Mouse (Mus musculus) hindbrain, embryonic 16.5 days (tissue): Measurements from ENCODE around the gene Ascc1. TPM values are rescaled to one million over a fixed set of nuclear protein-coding genes. Genes with fewer than 3 reads are reported as not detected.
"Not testable (repeated sequence)": the region's sequence is repeated elsewhere in the genome, so short reads cannot be mapped to it uniquely, and the experiment has no call there.

Experiments
- ATAC-seq: fragments of 200-750 bp; cut with Nextera tagmentation; 2 replicates; pipeline ENCODE4 v1.8.0; 2017; ENCODE audit warnings: moderate TSS enrichment, moderate library complexity
- H3K27ac ChIP-seq: fragments of 300-500 bp; sonication (generic); 2 replicates; pipeline ENCODE4 v1.5.1; 2014; ENCODE audit warnings: low read depth, mild to moderate bottlenecking, control low read depth, low read length, moderate library complexity
- H3K27me3 ChIP-seq: fragments of 300-500 bp; sonication (generic); replicated peaks from 2 replicates; pipeline ENCODE4 v1.6.1; 2014; ENCODE audit warnings: low read length; ENCODE audit not compliant: control insufficient read depth, insufficient read depth
- H3K36me3 ChIP-seq: fragments of 300-500 bp; sonication (generic); 2 replicates; pipeline ENCODE4 v1.6.1; 2014; ENCODE audit warnings: mild to moderate bottlenecking, low read length, moderate library complexity, mixed read lengths; ENCODE audit not compliant: control insufficient read depth, insufficient read depth
- H3K4me1 ChIP-seq: fragments of 300-500 bp; sonication (generic); 2 replicates; pipeline ENCODE4 v1.6.1; 2014; ENCODE audit warnings: low read depth, low read length; ENCODE audit not compliant: control insufficient read depth, insufficient read depth
- H3K4me2 ChIP-seq: fragments of 300-500 bp; sonication (generic); 2 replicates; pipeline ENCODE4 v1.6.1; 2014; ENCODE audit warnings: mild to moderate bottlenecking, low read length, control low read depth, moderate library complexity
- H3K4me3 ChIP-seq: fragments of 300-500 bp; sonication (generic); 2 replicates; pipeline ENCODE4 v1.5.1; 2014; ENCODE audit warnings: mild to moderate bottlenecking, low read length, control low read depth, moderate library complexity
- H3K9ac ChIP-seq: fragments of 300-500 bp; sonication (generic); 2 replicates; pipeline ENCODE4 v1.6.1; 2014; ENCODE audit warnings: low read depth, mild to moderate bottlenecking, control low read depth, low read length, moderate library complexity
- H3K9me3 ChIP-seq: fragments of 300-500 bp; sonication (generic); 2 replicates; pipeline ENCODE4 v1.6.1; 2014; ENCODE audit warnings: mild to moderate bottlenecking, low read length, moderate library complexity; ENCODE audit not compliant: control insufficient read depth
- WGBS: fragments of 180-500 bp; shearing (Covaris S2); extraction: QIAGEN DNeasy Blood & Tissue Kit; methylation state at CpG from one replicate; pipeline ENCODE4 v1.1.7; 2014; 5-methylcytosine and 5-hydroxymethylcytosine counted together
- microRNA-seq: library from miRNA; unstranded; fragments of <30 nt; microRNA quantifications from one replicate; pipeline ENCODE4, GENCODE M21; 2017
- polyA plus RNA-seq: library from polyadenylated mRNA; unstranded; fragments of >200 nt; fragmentation: Nextera tagmentation; extraction: Ambion mirVana; gene quantifications from 2 replicates; pipeline ENCODE4 v1.2.1, GENCODE M21; 2015

The Ascc1 gene
- polyA plus RNA-seq, 1 experiment from 2014 or later, result 48.3 TPM

DNA sequence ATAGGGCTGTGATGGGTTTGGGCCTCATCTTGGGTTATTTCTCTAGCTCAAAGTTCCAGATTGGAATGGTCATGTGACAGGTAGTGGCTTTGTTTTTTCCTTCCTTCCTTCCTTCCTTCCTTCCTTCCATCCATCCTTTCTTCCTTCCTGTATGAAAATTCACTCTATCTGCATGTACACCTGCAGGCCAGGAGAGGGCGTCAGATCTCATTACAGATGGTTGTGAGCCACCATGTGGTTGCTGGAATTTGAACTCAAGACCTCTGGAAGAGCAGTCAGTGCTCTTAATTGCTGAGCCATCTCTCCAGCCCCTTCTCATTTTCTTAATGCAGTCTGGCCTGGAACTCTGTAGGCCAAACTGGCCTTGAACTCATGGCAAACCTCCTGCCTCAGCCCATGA lies 133.4 kb downstream of the Ascc1 start:
- not testable (repeated sequence) for H3K36me3 ChIP-seq, H3K27ac ChIP-seq, ATAC-seq, H3K4me3 ChIP-seq, H3K4me2 ChIP-seq, H3K9ac ChIP-seq, H3K9me3 ChIP-seq, H3K4me1 ChIP-seq, H3K27me3 ChIP-seq
- 48% methylated on average over 1 of the region's 1 CpGs for WGBS

DNA sequence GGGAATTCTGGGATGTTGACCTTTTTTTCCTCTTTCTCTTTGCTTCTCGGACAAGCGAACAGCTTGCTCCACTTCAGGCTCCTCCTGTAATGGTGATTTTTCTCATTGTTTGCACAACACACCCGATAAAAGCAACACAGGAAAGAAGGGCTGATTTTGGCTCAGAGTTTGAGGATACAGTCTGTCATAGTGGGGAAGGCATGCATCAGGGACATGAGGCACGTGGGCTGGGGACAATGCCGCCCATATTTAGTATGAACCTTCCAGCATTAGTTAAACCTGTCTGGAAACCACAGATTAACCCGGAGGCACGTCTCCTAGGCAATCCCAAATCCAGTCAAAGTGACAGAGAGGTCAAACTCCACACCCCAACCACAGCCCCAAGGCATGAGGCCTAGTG lies 134.3 kb downstream of the Ascc1 start:
- Histone ChIP-seq H3K9ac (no peak overlapping the region), H3K9me3 (no peaks in the 10 kb centered on the region), H3K4me3 (no peak overlapping the region), H3K27me3 (no peaks in the 10 kb centered on the region), H3K4me2 (no peak overlapping the region), H3K4me1 (no peaks in the 10 kb centered on the region), H3K36me3 (no peaks in the 10 kb centered on the region), H3K27ac (no peak overlapping the region; the same call in 1 of the 2 replicates)
- WGBS, result 77% methylated on average over 7 of the region's 7 CpGs
- no peak for ATAC-seq

DNA sequence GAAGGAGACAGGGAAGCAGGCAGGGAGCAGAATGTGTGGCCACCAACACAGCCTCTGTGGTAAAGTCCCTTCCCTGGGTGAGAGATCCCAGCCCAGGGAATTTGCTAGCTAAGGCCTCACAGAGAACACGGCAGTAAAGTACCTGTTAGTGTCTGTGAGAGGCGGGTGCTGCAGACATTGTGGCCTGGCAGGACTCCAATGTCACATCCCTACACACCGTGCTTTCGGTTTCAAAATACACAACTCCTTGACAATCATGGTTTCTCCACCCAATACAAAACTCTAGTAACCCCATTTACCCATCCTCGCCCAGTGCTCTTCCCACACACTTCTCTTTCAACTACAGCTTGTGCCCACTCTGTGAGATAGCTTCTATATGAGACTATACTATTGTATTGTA lies 136.1 kb downstream of the Ascc1 start:
- H3K27ac ChIP-seq, result no peak overlapping the region
- H3K27me3 ChIP-seq, result no peaks in the 10 kb centered on the region
- 89% methylated on average over 5 of the region's 5 CpGs for WGBS
- no peaks in the 10 kb centered on the region for H3K4me1 ChIP-seq
- no peak overlapping the region for H3K4me2 ChIP-seq
- no peaks in the 10 kb centered on the region for H3K36me3 ChIP-seq
- no peak for ATAC-seq
- no peaks in the 10 kb centered on the region for H3K9me3 ChIP-seq
- no peak overlapping the region for H3K9ac ChIP-seq
- H3K4me3 ChIP-seq, result no peak overlapping the region

DNA sequence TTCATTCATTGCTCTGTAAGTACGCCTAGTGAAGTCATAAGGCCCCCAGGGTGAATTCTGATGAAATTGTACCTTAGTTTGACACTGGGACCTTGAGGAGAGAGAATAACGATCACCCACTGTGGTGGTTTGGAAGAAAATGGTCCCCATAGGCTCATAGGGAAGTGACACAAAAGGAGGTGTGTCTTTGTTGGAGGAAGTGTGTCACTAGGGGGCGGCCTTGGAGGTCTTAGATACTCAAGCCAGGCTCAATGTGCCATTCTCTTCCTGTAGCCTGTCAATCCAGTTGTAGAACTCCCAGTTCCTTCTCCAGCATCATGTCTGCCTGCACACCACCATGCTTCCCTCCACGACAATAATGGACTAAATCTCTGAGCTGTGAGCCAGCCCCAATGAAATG lies 138.1 kb downstream of the Ascc1 start:
- H3K27ac ChIP-seq, result no peak overlapping the region
- ATAC-seq, result no peak
- no peak overlapping the region for H3K4me3 ChIP-seq
- no peak overlapping the region for H3K4me2 ChIP-seq
- WGBS, result 86% methylated on average over 4 of the region's 4 CpGs
- no peaks in the 10 kb centered on the region for H3K27me3 ChIP-seq
- H3K9ac ChIP-seq, result no peak overlapping the region
- no peaks in the 10 kb centered on the region for H3K4me1 ChIP-seq
- no peaks in the 10 kb centered on the region for H3K9me3 ChIP-seq
- no peaks in the 10 kb centered on the region for H3K36me3 ChIP-seq

DNA sequence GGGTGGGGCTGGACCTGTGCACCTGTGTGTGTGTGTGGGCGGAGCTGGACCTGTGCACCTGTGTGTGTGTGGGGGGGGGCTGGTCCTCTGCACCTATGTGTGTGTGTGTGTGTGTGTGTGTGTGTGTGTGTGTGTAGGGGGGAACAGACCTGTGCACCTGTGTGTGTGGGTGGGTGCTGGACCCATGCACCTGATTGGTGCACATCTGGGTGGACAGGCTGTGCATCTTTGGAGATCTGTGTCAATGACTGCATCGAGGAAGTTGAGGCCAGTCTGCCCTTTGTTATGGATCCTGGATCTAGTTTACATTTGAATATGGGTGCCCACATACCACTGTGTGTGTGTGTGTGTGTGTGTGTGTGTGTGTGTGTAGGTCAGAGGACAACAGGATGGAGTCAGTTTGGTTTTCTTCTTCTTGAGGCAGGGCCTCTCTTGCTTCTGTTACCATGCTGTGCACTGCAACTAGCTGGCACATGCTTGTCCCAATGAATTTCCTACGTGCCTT lies 139.1 kb downstream of the Ascc1 start:
- Histone ChIP-seq H3K9ac (no peak overlapping the region), H3K4me1 (no peaks in the 10 kb centered on the region), H3K27ac (no peak overlapping the region), H3K4me3 (no peak overlapping the region), H3K36me3 (no peaks in the 10 kb centered on the region), H3K9me3 (no peaks in the 10 kb centered on the region), H3K27me3 (no peaks in the 10 kb centered on the region), H3K4me2 (no peak overlapping the region)
- 83% methylated on average over 3 of the region's 3 CpGs for WGBS
- ATAC-seq, result no peak

DNA sequence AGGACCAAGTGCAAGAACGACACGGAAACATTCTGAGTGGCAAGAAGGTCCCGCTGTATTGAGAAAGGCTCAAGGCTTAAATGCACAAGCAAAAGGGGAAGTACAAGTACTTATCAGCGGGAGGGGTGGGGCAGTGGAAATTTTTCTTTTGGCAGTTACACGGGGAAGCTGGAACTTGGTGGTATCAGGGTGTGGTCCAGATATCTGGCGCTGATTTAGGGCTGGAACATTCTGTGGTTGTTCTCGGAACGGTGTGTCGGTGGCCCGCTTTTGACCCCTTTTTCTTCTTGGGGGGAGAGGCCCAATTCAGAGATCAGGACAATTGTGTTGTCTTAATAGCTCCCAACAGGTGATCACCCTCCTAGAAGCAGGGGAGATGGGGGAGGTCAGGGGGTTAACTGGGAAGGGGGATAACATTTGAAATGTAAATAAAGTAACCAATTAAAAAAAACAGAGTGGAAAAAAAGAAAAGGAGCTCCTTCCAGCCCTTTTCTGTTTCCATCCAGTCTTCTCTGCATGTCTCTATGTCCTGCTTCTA lies 145.0 kb downstream of the Ascc1 start:
- H3K27me3 ChIP-seq, H3K36me3 ChIP-seq, H3K9ac ChIP-seq, H3K4me1 ChIP-seq, H3K4me3 ChIP-seq, H3K9me3 ChIP-seq, H3K4me2 ChIP-seq, H3K27ac ChIP-seq: not testable (repeated sequence)
- 73% methylated on average over 10 of the region's 10 CpGs for WGBS
- ATAC-seq, result peak; percentile 10; the same call in 1 of the 2 replicates

DNA sequence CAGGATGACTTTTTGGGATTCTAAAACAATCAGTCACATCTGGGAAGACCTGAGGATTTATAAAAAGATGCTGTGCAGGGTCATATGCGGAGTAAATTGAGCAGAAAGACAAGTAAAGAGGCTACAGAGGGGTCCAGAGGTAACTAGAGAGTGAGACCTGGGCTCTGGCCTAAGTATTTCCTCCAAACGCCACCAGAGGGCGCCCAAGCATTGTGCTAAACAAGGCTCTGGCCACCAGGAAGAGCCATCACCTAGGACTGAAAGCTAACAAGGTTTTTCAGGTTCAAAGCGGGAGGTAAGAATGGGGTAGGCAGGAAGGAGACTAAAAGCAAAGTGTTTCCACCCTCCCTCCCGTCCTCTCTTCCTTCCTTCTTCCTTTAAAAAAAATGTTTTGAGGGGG lies 145.5 kb downstream of the Ascc1 start:
- H3K4me2 ChIP-seq, result no peak overlapping the region
- 4% methylated on average over 5 of the region's 5 CpGs for WGBS
- no peak overlapping the region for H3K27ac ChIP-seq
- peak; percentile 80 for ATAC-seq
- no peak overlapping the region for H3K4me3 ChIP-seq
- no peaks in the 10 kb centered on the region for H3K4me1 ChIP-seq
- no peaks in the 10 kb centered on the region for H3K27me3 ChIP-seq
- no peak overlapping the region for H3K9ac ChIP-seq
- no peaks in the 10 kb centered on the region for H3K9me3 ChIP-seq
- H3K36me3 ChIP-seq, result no peaks in the 10 kb centered on the region

Small RNAs within 50 kb of the gene (microRNA-seq; reads per million reads assigned to microRNA genes)
- gene Mir6906, result 0.62 reads per million

Other genes with a start within 250 kb of the Ascc1 start
- 20.6 and 23.7 TPM in 2 replicates for gene Dnajb12, start 123.2 kb upstream of the Ascc1 start, polyA plus RNA-seq
- 75.3 and 97.1 TPM in 2 replicates for gene Ddit4, start 51.0 kb upstream of the Ascc1 start, polyA plus RNA-seq
- gene Anapc16, start 330 bp downstream of the Ascc1 start, polyA plus RNA-seq, result 101 and 116 TPM in 2 replicates
- 119 and 128 TPM in 2 replicates for gene Spock2, start 103.4 kb downstream of the Ascc1 start, polyA plus RNA-seq
- gene Chst3, start 216.5 kb downstream of the Ascc1 start, polyA plus RNA-seq, result 1.7 and 1.9 TPM in 2 replicates